Mouse (Mus musculus): ENCODE results near the gene Ssh1. TPM values are rescaled to one million over a fixed set of nuclear protein-coding genes. Genes with fewer than 3 reads are reported as not detected.

Ssh1 gene
- total and polyA plus RNA-seq, 2 experiments from 2014 or later, result 12.4 to 14.0 TPM

- WGBS, result 35% methylated on average over 11 of the region's 11 CpGs
- no peak overlapping the region for H3K9ac ChIP-seq (replicated peaks; ENCODE audit: low read length, poor library complexity, severe bottlenecking)
- no peak for TF ChIP-seq CTCF (IDR thresholded peaks at IDR 0.05)
- H3K27ac ChIP-seq (ENCODE audit: low read depth, low read length), result no peak overlapping the region
- H3K27me3 ChIP-seq (ENCODE audit: insufficient read depth, low read length), result no peaks in the 10 kb centered on the region
- ATAC-seq (ENCODE audit: low FRiP score) (no peak), DNase-seq (ENCODE audit: low spot score) (no peak)
- H3K36me3 ChIP-seq (ENCODE audit: insufficient read depth, low read length), result peaks cover 46% of the 10 kb centered on the region
- no peaks in the 10 kb centered on the region for H3K9me3 ChIP-seq (ENCODE audit: low read length)
- peaks cover 6% of the 10 kb centered on the region; the same call in 1 of the 2 replicates for H3K4me1 ChIP-seq (ENCODE audit: insufficient read depth, low read length)
- H3K4me3 ChIP-seq (ENCODE audit: low read depth, low read length), result no peak overlapping the region
- H3K4me2 ChIP-seq (ENCODE audit: low read depth, low read length, poor library complexity, severe bottlenecking), result no peak overlapping the region
These were observed 25.3 kb downstream of the Ssh1 start for GRCm38 (mm10) chr5:113968371-113968770.

DNA sequence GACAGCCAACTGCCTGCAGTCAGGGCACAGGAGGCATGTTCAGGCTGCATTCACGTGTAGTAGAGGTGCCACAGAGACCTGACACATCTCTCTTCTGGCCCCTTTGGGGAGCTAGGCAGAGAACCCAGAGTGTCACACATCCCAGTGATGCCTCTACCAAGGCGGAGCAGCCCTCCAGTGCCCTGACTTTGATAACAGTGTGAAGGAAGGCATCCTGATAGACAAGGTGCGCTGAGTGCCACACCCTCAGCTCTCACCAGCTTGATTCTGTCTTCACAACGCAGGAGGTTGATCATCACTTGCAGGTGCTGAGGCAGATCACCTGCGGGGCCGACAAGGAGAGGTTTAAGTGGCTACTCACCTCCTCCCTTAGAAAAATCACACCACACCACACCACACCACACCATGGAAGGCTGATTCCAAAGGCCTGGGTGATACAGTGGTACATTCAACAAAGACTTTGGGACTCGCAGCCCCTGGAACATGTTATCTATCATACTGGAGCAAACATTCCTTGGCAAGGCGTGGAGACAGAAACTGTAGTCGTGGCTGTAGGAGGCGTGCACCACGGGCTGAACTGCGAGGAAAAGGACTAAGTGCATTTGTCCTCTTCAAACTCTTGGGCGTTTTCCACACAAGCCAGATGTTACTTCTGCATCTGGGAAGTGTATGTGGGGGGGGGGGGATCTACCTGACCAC, 27.1 kb downstream of the Ssh1 start:
- no peak for DNase-seq (ENCODE audit: low spot score)
- no peak for ATAC-seq (ENCODE audit: low FRiP score)
- no peaks in the 10 kb centered on the region for H3K4me1 ChIP-seq (ENCODE audit: insufficient read depth, low read length)
- H3K27ac ChIP-seq (ENCODE audit: low read depth, low read length), result no peak overlapping the region
- no peak overlapping the region for H3K4me3 ChIP-seq (ENCODE audit: low read depth, low read length)
- TF ChIP-seq CTCF (IDR thresholded peaks at IDR 0.05), result no peak
- peaks cover 46% of the 10 kb centered on the region for H3K36me3 ChIP-seq (ENCODE audit: insufficient read depth, low read length)
- H3K27me3 ChIP-seq (ENCODE audit: insufficient read depth, low read length), result no peaks in the 10 kb centered on the region
- H3K4me2 ChIP-seq (ENCODE audit: low read depth, low read length, poor library complexity, severe bottlenecking), result no peak overlapping the region
- no peak overlapping the region for H3K9ac ChIP-seq (replicated peaks; ENCODE audit: low read length, poor library complexity, severe bottlenecking)
- WGBS, result 92% methylated on average over 13 of the region's 13 CpGs
- H3K9me3 ChIP-seq (ENCODE audit: low read length), result no peaks in the 10 kb centered on the region

DNA sequence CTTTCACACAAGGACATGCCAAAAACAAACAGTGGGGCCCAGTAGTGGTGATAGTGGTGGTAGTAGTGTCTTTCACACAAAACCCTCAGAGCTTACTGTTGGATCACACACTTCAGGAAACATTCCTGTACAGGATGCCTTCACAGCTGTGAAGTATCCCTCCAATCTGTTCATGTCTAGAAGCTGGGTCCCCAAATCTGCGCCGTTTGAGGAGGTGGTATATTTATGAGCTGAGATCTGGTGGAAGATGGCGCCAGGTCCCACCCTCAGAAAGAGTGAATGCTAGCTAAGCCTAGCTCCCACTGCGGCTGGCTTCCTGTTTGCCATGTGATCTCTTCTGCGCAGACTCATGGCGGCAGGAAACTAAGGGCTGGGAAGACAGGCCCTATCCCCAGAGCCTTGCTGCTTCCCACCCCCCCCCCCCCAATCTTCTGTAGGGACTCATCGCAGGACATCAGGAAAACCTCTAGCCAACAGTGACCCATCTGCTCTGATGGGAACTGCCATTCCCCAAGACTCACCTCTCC, 28.0 kb downstream of the Ssh1 start:
- no peak overlapping the region for H3K27ac ChIP-seq (ENCODE audit: low read depth, low read length)
- no peak overlapping the region for H3K4me2 ChIP-seq (ENCODE audit: low read depth, low read length, poor library complexity, severe bottlenecking)
- no peaks in the 10 kb centered on the region for H3K9me3 ChIP-seq (ENCODE audit: low read length)
- DNase-seq (ENCODE audit: low spot score) (no peak), ATAC-seq (ENCODE audit: low FRiP score) (no peak)
- H3K36me3 ChIP-seq (ENCODE audit: insufficient read depth, low read length), result peaks cover 46% of the 10 kb centered on the region
- TF ChIP-seq CTCF (IDR thresholded peaks at IDR 0.05), result no peak
- H3K27me3 ChIP-seq (ENCODE audit: insufficient read depth, low read length), result no peaks in the 10 kb centered on the region
- H3K4me3 ChIP-seq (ENCODE audit: low read depth, low read length), result no peak overlapping the region
- 97% methylated on average over 7 of the region's 7 CpGs for WGBS
- no peak overlapping the region for H3K9ac ChIP-seq (replicated peaks; ENCODE audit: low read length, poor library complexity, severe bottlenecking)
- no peaks in the 10 kb centered on the region for H3K4me1 ChIP-seq (ENCODE audit: insufficient read depth, low read length)

DNA sequence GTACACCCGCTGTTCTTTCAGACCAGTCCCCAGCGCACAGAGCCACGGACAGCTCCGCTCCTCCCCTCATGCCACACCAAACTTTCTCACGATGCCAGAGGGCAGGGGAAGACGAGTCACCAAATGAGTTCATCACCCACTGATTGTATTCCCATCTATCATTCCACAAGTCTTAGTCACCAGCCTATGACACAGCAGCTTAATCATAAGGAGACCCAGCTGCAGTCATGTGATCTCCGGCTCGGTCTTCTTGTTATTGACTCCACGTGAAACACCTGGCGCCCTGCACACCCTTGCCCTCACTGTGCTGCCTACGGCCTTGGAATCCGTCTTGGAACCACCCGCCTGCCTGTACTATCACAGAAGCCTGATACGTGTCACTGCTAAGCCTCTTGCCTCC, 28.7 kb downstream of the Ssh1 start:
- no peak overlapping the region for H3K9ac ChIP-seq (replicated peaks; ENCODE audit: low read length, poor library complexity, severe bottlenecking)
- H3K36me3 ChIP-seq (ENCODE audit: insufficient read depth, low read length), result peaks cover 43% of the 10 kb centered on the region
- no peaks in the 10 kb centered on the region for H3K9me3 ChIP-seq (ENCODE audit: low read length)
- TF ChIP-seq CTCF (IDR thresholded peaks at IDR 0.05), result no peak
- no peaks in the 10 kb centered on the region for H3K4me1 ChIP-seq (ENCODE audit: insufficient read depth, low read length)
- no peak overlapping the region for H3K27ac ChIP-seq (ENCODE audit: low read depth, low read length)
- ATAC-seq (ENCODE audit: low FRiP score) (no peak), DNase-seq (ENCODE audit: low spot score) (no peak)
- H3K4me3 ChIP-seq (ENCODE audit: low read depth, low read length), result no peak overlapping the region
- H3K4me2 ChIP-seq (ENCODE audit: low read depth, low read length, poor library complexity, severe bottlenecking), result no peak overlapping the region
- WGBS, result 93% methylated on average over 14 of the region's 14 CpGs
- H3K27me3 ChIP-seq (ENCODE audit: insufficient read depth, low read length), result no peaks in the 10 kb centered on the region

DNA sequence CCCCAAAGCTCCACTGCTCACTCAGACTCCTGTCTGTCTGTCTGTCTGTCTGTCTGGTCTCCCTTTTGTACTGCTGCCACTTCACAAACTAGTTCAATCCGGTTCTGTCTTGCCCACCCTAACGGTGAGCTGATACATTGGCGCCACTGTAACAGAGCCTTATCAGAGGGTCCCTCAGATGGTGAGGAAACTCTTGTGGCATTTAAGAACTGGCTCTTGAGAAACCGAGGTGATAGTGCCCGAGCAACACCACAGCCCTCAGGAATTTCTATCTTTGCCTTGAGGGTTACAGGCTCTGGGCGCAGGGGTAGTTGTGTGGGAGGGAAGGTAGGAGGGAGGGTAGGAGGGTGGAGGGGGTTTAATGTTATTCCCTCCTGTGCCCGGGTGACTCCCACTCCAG, 31.9 kb downstream of the Ssh1 start:
- Histone ChIP-seq H3K4me2 (ENCODE audit: low read depth, low read length, poor library complexity, severe bottlenecking) (no peak overlapping the region), H3K36me3 (ENCODE audit: insufficient read depth, low read length) (peaks cover 24% of the 10 kb centered on the region), H3K27me3 (ENCODE audit: insufficient read depth, low read length) (no peaks in the 10 kb centered on the region), H3K27ac (ENCODE audit: low read depth, low read length) (no peak overlapping the region), H3K4me3 (ENCODE audit: low read depth, low read length) (no peak overlapping the region), H3K9ac (replicated peaks; ENCODE audit: low read length, poor library complexity, severe bottlenecking) (no peak overlapping the region), H3K4me1 (ENCODE audit: insufficient read depth, low read length) (no peaks in the 10 kb centered on the region), H3K9me3 (ENCODE audit: low read length) (no peaks in the 10 kb centered on the region)
- no peak for TF ChIP-seq CTCF (IDR thresholded peaks at IDR 0.05)
- WGBS, result 87% methylated on average over 7 of the region's 7 CpGs
- DNase-seq (ENCODE audit: low spot score) (no peak), ATAC-seq (ENCODE audit: low FRiP score) (no peak)

DNA sequence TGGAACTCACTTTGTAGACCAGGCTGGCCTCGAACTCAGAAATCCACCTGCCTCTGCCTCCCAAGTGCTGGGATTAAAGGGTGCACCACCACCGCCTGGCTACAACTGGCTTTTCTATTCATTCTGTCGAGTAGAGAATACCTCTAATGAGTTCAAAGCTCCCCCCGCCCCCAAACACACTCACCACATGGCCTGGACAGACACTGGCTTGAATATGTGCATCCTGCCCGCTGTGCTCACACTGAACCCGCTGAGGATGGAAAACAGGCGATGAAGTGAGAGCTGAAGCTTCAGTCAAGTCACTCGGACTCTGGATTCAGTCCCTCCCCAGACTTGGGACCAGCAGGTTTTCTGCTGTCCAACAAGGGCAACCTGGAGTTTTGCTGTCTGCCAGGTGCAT, 33.3 kb downstream of the Ssh1 start:
- Histone ChIP-seq H3K27me3 (ENCODE audit: insufficient read depth, low read length) (no peaks in the 10 kb centered on the region), H3K9me3 (ENCODE audit: low read length) (no peaks in the 10 kb centered on the region), H3K4me3 (ENCODE audit: low read depth, low read length) (no peak overlapping the region), H3K4me1 (ENCODE audit: insufficient read depth, low read length) (no peaks in the 10 kb centered on the region), H3K9ac (replicated peaks; ENCODE audit: low read length, poor library complexity, severe bottlenecking) (no peak overlapping the region), H3K4me2 (ENCODE audit: low read depth, low read length, poor library complexity, severe bottlenecking) (no peak overlapping the region), H3K36me3 (ENCODE audit: insufficient read depth, low read length) (peaks cover 17% of the 10 kb centered on the region), H3K27ac (ENCODE audit: low read depth, low read length) (no peak overlapping the region)
- TF ChIP-seq CTCF (IDR thresholded peaks at IDR 0.05), result no peak
- WGBS, result 81% methylated on average over 8 of the region's 8 CpGs
- no peak for ATAC-seq (ENCODE audit: low FRiP score)
- DNase-seq (ENCODE audit: low spot score), result no peak

All from midbrain, postnatal 0 days (tissue).